ENCODE assay signal across 8 mouse cellular contexts in genomic region chr12:33957400-33958240, GRCm38 (mm10). TPM values are rescaled to one million over a fixed set of nuclear protein-coding genes. Genes with fewer than 3 reads are reported as not detected.
DNase-seq lines count a peak whose midpoint lies in the region; ATAC-seq and TF ChIP-seq lines count a peak whose summit lies in the region.

TSS of gene Twist1 (plus strand) at chr12:33957671.

- TF ChIP-seq CTCF in bone marrow macrophage, adult 2 months (IDR thresholded peaks at IDR 0.05; ENCODE audit: low read depth, low read length): no peak

- no peak for TF ChIP-seq POLR2A in bone marrow macrophage, adult 2 months (IDR thresholded peaks at IDR 0.05; ENCODE audit: borderline replicate concordance, low read depth, low read length)

- H3K9ac ChIP-seq in kidney, embryonic 14.5 days (ENCODE audit: low read depth, low read length): peak within 1 kb of the TSS; percentile 79
- peak within 1 kb of the TSS; percentile 62 for H3K9ac ChIP-seq in intestine, embryonic 15.5 days
- H3K9ac ChIP-seq in midbrain, embryonic 11.5 days (ENCODE audit: low read length): peak within 1 kb of the TSS; percentile 64

- peaks cover 72% of the 10 kb centered on the region for H3K27me3 ChIP-seq in kidney, embryonic 14.5 days (ENCODE audit: control insufficient read depth, insufficient read depth, low read length)
- peaks cover 57% of the 10 kb centered on the region for H3K27me3 ChIP-seq in intestine, embryonic 15.5 days (replicated peaks)
- peaks cover 88% of the 10 kb centered on the region for H3K27me3 ChIP-seq in midbrain, embryonic 11.5 days (ENCODE audit: control insufficient read depth, insufficient read depth, low read length)

- peak; percentile 86 for ATAC-seq in kidney, embryonic 14.5 days (ENCODE audit: low FRiP score, low TSS enrichment)
- ATAC-seq in intestine, embryonic 15.5 days: peak; percentile 81
- peak; percentile 72 for ATAC-seq in midbrain, embryonic 11.5 days (ENCODE audit: low FRiP score)

- no peaks in the 10 kb centered on the region for H3K9me3 ChIP-seq in kidney, embryonic 14.5 days (ENCODE audit: control insufficient read depth, low read length)
- H3K9me3 ChIP-seq in intestine, embryonic 15.5 days: no peaks in the 10 kb centered on the region
- H3K9me3 ChIP-seq in midbrain, embryonic 11.5 days (ENCODE audit: control insufficient read depth, low read length): no peaks in the 10 kb centered on the region

- H3K4me1 ChIP-seq in kidney, embryonic 14.5 days (ENCODE audit: control insufficient read depth, insufficient read depth, low read length): no peaks in the 10 kb centered on the region; the same call in 1 of the 2 replicates
- H3K4me1 ChIP-seq in bone marrow macrophage, adult 2 months (ENCODE audit: control insufficient read depth, insufficient read depth, low read length): no peaks in the 10 kb centered on the region
- H3K4me1 ChIP-seq in intestine, embryonic 15.5 days (replicated peaks): peaks cover 12% of the 10 kb centered on the region
- peaks cover 19% of the 10 kb centered on the region for H3K4me1 ChIP-seq in midbrain, embryonic 11.5 days (ENCODE audit: control insufficient read depth, insufficient read depth, low read length)

- no peaks in the 10 kb centered on the region for H3K36me3 ChIP-seq in kidney, embryonic 14.5 days (ENCODE audit: control insufficient read depth, insufficient read depth, low read length)
- no peaks in the 10 kb centered on the region for H3K36me3 ChIP-seq in intestine, embryonic 15.5 days
- no peaks in the 10 kb centered on the region for H3K36me3 ChIP-seq in midbrain, embryonic 11.5 days (ENCODE audit: control insufficient read depth, insufficient read depth, low read length)

- no peak for DNase-seq in kidney, adult 8-10 months
- peak; percentile 77 for DNase-seq in gastrocnemius, postnatal 25 days
- peak; percentile 92 for DNase-seq in midbrain, embryonic 11.5 days (ENCODE audit: low spot score, missing footprints)
- peak; percentile 40 to 58 for DNase-seq in urinary bladder, adult 18-20 months (ENCODE audit: low spot score in 2 of 2)
- no peak for DNase-seq in layer of hippocampus, adult 9-11 months

- H3K4me3 ChIP-seq in kidney, embryonic 14.5 days (ENCODE audit: low read length): peak within 1 kb of the TSS; percentile 65
- H3K4me3 ChIP-seq in bone marrow macrophage, adult 2 months (ENCODE audit: insufficient read depth, low read length): peak within 1 kb of the TSS; percentile 48
- peak within 1 kb of the TSS; percentile 60 for H3K4me3 ChIP-seq in intestine, embryonic 15.5 days (replicated peaks)
- peak within 1 kb of the TSS; percentile 56 for H3K4me3 ChIP-seq in midbrain, embryonic 11.5 days (ENCODE audit: low read depth, low read length)

- peak within 1 kb of the TSS; percentile 80; the same call in 1 of the 2 replicates for H3K27ac ChIP-seq in kidney, embryonic 14.5 days (ENCODE audit: low read depth, low read length)
- H3K27ac ChIP-seq in bone marrow macrophage, adult 2 months (ENCODE audit: insufficient read depth, low read depth, low read length): no peak within 1 kb of the TSS
- H3K27ac ChIP-seq in intestine, embryonic 15.5 days: peak within 1 kb of the TSS; percentile 62
- H3K27ac ChIP-seq in midbrain, embryonic 11.5 days (ENCODE audit: low read depth, low read length): no peak within 1 kb of the TSS; the same call in 1 of the 2 replicates

- peak within 1 kb of the TSS; percentile 63 for H3K4me2 ChIP-seq in kidney, embryonic 14.5 days (replicated peaks; ENCODE audit: low read depth, low read length)
- peak within 1 kb of the TSS; percentile 89 for H3K4me2 ChIP-seq in intestine, embryonic 15.5 days (replicated peaks)
- peak within 1 kb of the TSS; percentile 75 for H3K4me2 ChIP-seq in midbrain, embryonic 11.5 days

- under 1% methylated on average over 72 of the region's 105 CpGs for WGBS in kidney, embryonic 14.5 days
- under 1% methylated on average over 92 of the region's 105 CpGs for WGBS in intestine, embryonic 15.5 days
- under 1% methylated on average over 70 of the region's 105 CpGs for WGBS in midbrain, embryonic 11.5 days

RNA-seq across cellular contexts. Expression of gene Twist1, which starts in this region (rescaled TPM):
- polyA plus RNA-seq in kidney, embryonic 14.5 days (2014; fragmentation: Nextera tagmentation; extraction: Ambion mirVana): 5.8 and 9.0 TPM in 2 replicates
- polyA plus RNA-seq in bone marrow macrophage, adult 2 months (2012; ENCODE audit: insufficient read depth, insufficient read length, missing spikeins): 0.46 TPM in 1 of 2 replicates, not detected in the other
- 1 to 10 TPM; 1.8 to 4.9 TPM for total RNA-seq in gastrocnemius, postnatal 25 days (2021)
- 2.2 and 2.9 TPM in 2 replicates for polyA plus RNA-seq in intestine, embryonic 15.5 days (2015; fragmentation: Nextera tagmentation; extraction: Ambion mirVana)
- polyA plus RNA-seq in midbrain, embryonic 11.5 days (2014; fragmentation: Nextera tagmentation; extraction: Ambion mirVana): 10.2 and 10.7 TPM in 2 replicates

Comparison
In these comparisons a context has a peak if more than half of its experiments do, and no peak if none do; other contexts are left out.
1. H3K27ac ChIP-seq: peak in kidney, embryonic 14.5 days (single experiment) and intestine, embryonic 15.5 days (single experiment); none in bone marrow macrophage, adult 2 months (single experiment) and midbrain, embryonic 11.5 days (single experiment).
2. DNase-seq: peak in gastrocnemius, postnatal 25 days (single experiment), midbrain, embryonic 11.5 days (single experiment) and urinary bladder, adult 18-20 months (2 of 2); none in kidney, adult 8-10 months (0 of 2) and layer of hippocampus, adult 9-11 months (single experiment).
3. Peak in every context shown above with its lines, with median percentiles within 50 percentile points of each other: ATAC-seq, H3K4me2 ChIP-seq, H3K4me3 ChIP-seq and H3K9ac ChIP-seq.